Mouse (Mus musculus) adrenal gland, postnatal 36 days (tissue): Measurements from ENCODE around the gene Ahnak2. TPM values are rescaled to one million over a fixed set of nuclear protein-coding genes. Genes with fewer than 3 reads are reported as not detected.
A peak's percentile ranks its signal among the peaks of the same experiment; 100 is the strongest.

Experiments used
- DNase-seq, 2 experiments: peaks; one replicate each; pipeline ENCODE4 v3.0.0; 2021; ENCODE audit warnings: mixed read lengths in 1 of 2
- total RNA-seq, 2 experiments: library from RNA; stranded (reverse); gene quantifications; 2 replicates each; pipeline ENCODE4 v1.2.3; 2021

Ahnak2 gene
- total RNA-seq, 2 experiments from 2014 or later = 7.5 to 7.7 TPM

- DNase-seq = no peak
These were observed 42.1 kb downstream of the Ahnak2 start, which contains the start of gene Pld4 for GRCm38 (mm10) chr12:112760154-112760926. Gene Pld4 (plus strand): TSS chr12:112760655.

GRCm38 (mm10) chr12:112759471-112759870, 43.0 kb downstream of the Ahnak2 start:
- no peak for DNase-seq

GRCm38 (mm10) chr12:112757896-112758295, 44.6 kb downstream of the Ahnak2 start:
- DNase-seq = no peak

GRCm38 (mm10) chr12:112755900-112756299, 46.6 kb downstream of the Ahnak2 start:
- DNase-seq = no peak

- no peak for DNase-seq
These were observed 50.1 kb downstream of the Ahnak2 start for GRCm38 (mm10) chr12:112752399-112752798.

GRCm38 (mm10) chr12:112750976-112751375, 51.5 kb downstream of the Ahnak2 start:
- DNase-seq = no peak

- no peak for DNase-seq
These were observed 54.9 kb downstream of the Ahnak2 start for GRCm38 (mm10) chr12:112747606-112747970.

- peak in 1 of 2 experiments; percentile 47 for DNase-seq
These were observed 55.5 kb downstream of the Ahnak2 start for GRCm38 (mm10) chr12:112746808-112747605.

- DNase-seq = no peak
These were observed 56.0 kb downstream of the Ahnak2 start for GRCm38 (mm10) chr12:112746461-112746807.

GRCm38 (mm10) chr12:112745716-112746115, 56.7 kb downstream of the Ahnak2 start:
- DNase-seq = no peak

GRCm38 (mm10) chr12:112744891-112745580, 57.4 kb downstream of the Ahnak2 start:
- no peak for DNase-seq

GRCm38 (mm10) chr12:112744211-112744610, 58.2 kb downstream of the Ahnak2 start:
- DNase-seq = no peak

GRCm38 (mm10) chr12:112743168-112743975, 59.1 kb downstream of the Ahnak2 start:
- DNase-seq = peak; percentile 75 to 88

- DNase-seq = no peak
These were observed 59.7 kb downstream of the Ahnak2 start for GRCm38 (mm10) chr12:112742768-112743167.

- no peak for DNase-seq
These were observed 63.4 kb downstream of the Ahnak2 start for GRCm38 (mm10) chr12:112739023-112739568.

GRCm38 (mm10) chr12:112738281-112739022, 64.0 kb downstream of the Ahnak2 start:
- DNase-seq = no peak

GRCm38 (mm10) chr12:112737761-112738160, 64.7 kb downstream of the Ahnak2 start:
- peak; percentile 74 to 82 for DNase-seq

- no peak for DNase-seq
These were observed 65.4 kb downstream of the Ahnak2 start for GRCm38 (mm10) chr12:112737081-112737480.

- DNase-seq = no peak
These were observed 65.9 kb downstream of the Ahnak2 start for GRCm38 (mm10) chr12:112736636-112736925.

- no peak for DNase-seq
These were observed 66.4 kb downstream of the Ahnak2 start for GRCm38 (mm10) chr12:112735896-112736635.
